Mouse (Mus musculus): ENCODE data around the gene Adipoq. TPM values are rescaled to one million over a fixed set of nuclear protein-coding genes. Genes with fewer than 3 reads are reported as not detected.

Gene Adipoq
- polyA plus RNA-seq, 1 experiment from 2014 or later = not detected

GRCm38 (mm10) chr16:23191560-23192242, 45.4 kb downstream of the Adipoq start:
- H3K36me3 ChIP-seq = no peaks in the 10 kb centered on the region
- no peak overlapping the region for H3K4me2 ChIP-seq
- no peaks in the 10 kb centered on the region for H3K4me1 ChIP-seq (replicated peaks)

DNA sequence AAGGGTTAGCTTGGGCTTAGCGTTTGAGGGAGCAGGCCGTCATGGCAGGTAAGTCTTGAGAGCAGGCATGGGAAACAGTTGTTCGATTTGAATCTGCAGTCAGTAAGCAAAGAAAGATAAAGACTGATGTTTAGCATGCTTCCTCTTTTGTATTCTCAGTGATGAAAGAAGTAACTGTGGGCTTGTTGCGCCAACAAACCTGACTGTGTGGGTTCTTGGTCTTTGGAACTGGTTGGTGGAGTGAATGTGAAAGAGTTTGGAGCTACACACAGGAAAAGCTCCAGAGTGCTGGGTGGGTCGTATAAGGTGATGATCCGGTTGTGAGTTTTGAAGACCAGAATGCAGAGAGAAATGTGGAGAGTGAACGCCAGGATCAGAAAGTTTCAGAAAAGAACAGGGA, 49.3 kb downstream of the Adipoq start:
- 89% methylated on average over 7 of the region's 7 CpGs for WGBS
- H3K27me3 ChIP-seq = no peaks in the 10 kb centered on the region
- no peaks in the 10 kb centered on the region for H3K4me1 ChIP-seq (replicated peaks)
- no peaks in the 10 kb centered on the region for H3K9me3 ChIP-seq
- H3K27ac ChIP-seq (replicated peaks) = no peak overlapping the region
- no peak overlapping the region for H3K4me2 ChIP-seq
- no peak overlapping the region for H3K4me3 ChIP-seq
- no peak overlapping the region for H3K9ac ChIP-seq
- ATAC-seq (ENCODE audit: low FRiP score, low read depth) = no peak
- no peaks in the 10 kb centered on the region for H3K36me3 ChIP-seq

More at GRCm38 (mm10) chr16:23191560-23192242, 45.4 kb downstream of the Adipoq start:
- no peak for ATAC-seq (ENCODE audit: low FRiP score, low read depth)
- no peak overlapping the region for H3K27ac ChIP-seq (replicated peaks)
- H3K9me3 ChIP-seq = no peaks in the 10 kb centered on the region
- H3K9ac ChIP-seq = no peak overlapping the region
- no peaks in the 10 kb centered on the region for H3K27me3 ChIP-seq
- WGBS = 85% methylated on average over 9 of the region's 9 CpGs
- H3K4me3 ChIP-seq = no peak overlapping the region

GRCm38 (mm10) chr16:23196296-23196695, 50.0 kb downstream of the Adipoq start:
- Histone ChIP-seq H3K27me3 (no peaks in the 10 kb centered on the region), H3K36me3 (no peaks in the 10 kb centered on the region), H3K9ac (no peak overlapping the region), H3K27ac (replicated peaks) (no peak overlapping the region), H3K4me1 (replicated peaks) (no peaks in the 10 kb centered on the region), H3K4me2 (no peak overlapping the region), H3K4me3 (no peak overlapping the region), H3K9me3 (no peaks in the 10 kb centered on the region)
- ATAC-seq (ENCODE audit: low FRiP score, low read depth) = no peak

DNA sequence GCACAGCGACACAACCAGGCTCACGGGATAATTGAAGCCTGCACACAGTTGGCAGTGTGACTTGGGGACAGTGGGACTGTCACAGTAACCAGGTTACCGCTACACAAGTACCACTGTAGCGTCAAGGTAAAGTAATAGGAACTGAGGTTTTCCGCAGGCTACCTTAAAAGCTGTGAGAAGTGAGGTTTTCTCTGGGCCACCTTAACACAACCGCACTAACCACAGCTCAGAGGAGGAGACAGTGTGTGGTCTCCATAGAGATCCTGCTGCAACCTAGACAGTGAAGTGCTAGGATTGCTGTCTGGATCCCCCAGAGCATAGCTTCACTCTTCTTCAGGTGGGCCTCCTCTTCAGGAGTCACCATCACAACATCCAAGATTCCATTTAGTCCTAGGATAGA, 50.5 kb downstream of the Adipoq start:
- H3K9me3 ChIP-seq = no peaks in the 10 kb centered on the region
- no peaks in the 10 kb centered on the region for H3K36me3 ChIP-seq
- no peak overlapping the region for H3K9ac ChIP-seq
- no peaks in the 10 kb centered on the region for H3K27me3 ChIP-seq
- H3K4me3 ChIP-seq = no peak overlapping the region
- no peak for ATAC-seq (ENCODE audit: low FRiP score, low read depth)
- H3K27ac ChIP-seq (replicated peaks) = no peak overlapping the region
- H3K4me2 ChIP-seq = no peak overlapping the region
- WGBS = 94% methylated on average over 6 of the region's 6 CpGs
- H3K4me1 ChIP-seq (replicated peaks) = no peaks in the 10 kb centered on the region

GRCm38 (mm10) chr16:23201498-23201897, 55.2 kb downstream of the Adipoq start:
- Histone ChIP-seq H3K4me3 (no peak overlapping the region), H3K27me3 (no peaks in the 10 kb centered on the region), H3K4me1 (replicated peaks) (no peaks in the 10 kb centered on the region), H3K9me3 (no peaks in the 10 kb centered on the region), H3K36me3 (no peaks in the 10 kb centered on the region), H3K4me2 (no peak overlapping the region), H3K27ac (replicated peaks) (no peak overlapping the region), H3K9ac (no peak overlapping the region)
- ATAC-seq (ENCODE audit: low FRiP score, low read depth) = no peak

Small RNA genes lying within 50 kb of the gene (microRNA-seq; reads per million reads assigned to microRNA genes)
- gene Gm49346 = not detected

Other genes with a start within 250 kb of the Adipoq start
- gene Fetub, start 228.2 kb upstream of the Adipoq start, polyA plus RNA-seq (2015; fragmentation: Nextera tagmentation; extraction: Ambion mirVana) = not detected in 2 replicates
- gene Hrg, start 195.5 kb upstream of the Adipoq start, polyA plus RNA-seq (2015; fragmentation: Nextera tagmentation; extraction: Ambion mirVana) = not detected in 2 replicates
- 0.14 TPM in 1 of 2 replicates, not detected in the other for gene Kng2, start 117.1 kb upstream of the Adipoq start, polyA plus RNA-seq (2015; fragmentation: Nextera tagmentation; extraction: Ambion mirVana)
- gene Kng1, start 88.7 kb upstream of the Adipoq start, polyA plus RNA-seq (2015; fragmentation: Nextera tagmentation; extraction: Ambion mirVana) = 0.39 TPM in 1 of 2 replicates, not detected in the other
- gene Eif4a2, start 39.1 kb upstream of the Adipoq start, polyA plus RNA-seq (2015; fragmentation: Nextera tagmentation; extraction: Ambion mirVana) = 323 and 324 TPM in 2 replicates
- 40.6 and 50.6 TPM in 2 replicates for gene Rfc4, start 18.8 kb upstream of the Adipoq start, polyA plus RNA-seq (2015; fragmentation: Nextera tagmentation; extraction: Ambion mirVana)
- 24.6 and 27.8 TPM in 2 replicates for gene St6gal1, start 78.2 kb downstream of the Adipoq start, polyA plus RNA-seq (2015; fragmentation: Nextera tagmentation; extraction: Ambion mirVana)